Mouse (Mus musculus) midbrain, embryonic 12.5 days (tissue): ENCODE data around the gene Birc5. TPM values are rescaled to one million over a fixed set of nuclear protein-coding genes. Genes with fewer than 3 reads are reported as not detected.

Experiments used
- ATAC-seq: fragments of 200-750 bp; cut with Nextera tagmentation; 2 replicates; pipeline ENCODE4 v1.8.0; 2017; ENCODE audit warnings: low read depth, moderate TSS enrichment, moderate library complexity; ENCODE audit not compliant: low FRiP score
- H3K27ac ChIP-seq: fragments of 300-500 bp; sonication (generic); replicated peaks from 2 replicates; pipeline ENCODE4 v1.5.1; 2016; ENCODE audit warnings: mild to moderate bottlenecking
- H3K27me3 ChIP-seq: fragments of 300-500 bp; sonication (generic); 2 replicates; pipeline ENCODE4 v1.6.1; 2016; ENCODE audit warnings: mild to moderate bottlenecking
- H3K36me3 ChIP-seq: fragments of 300-500 bp; sonication (generic); 2 replicates; pipeline ENCODE4 v1.6.1; 2016
- H3K4me1 ChIP-seq: fragments of 300-500 bp; sonication (generic); 2 replicates; pipeline ENCODE4 v1.6.1; 2016
- H3K4me2 ChIP-seq: fragments of 300-500 bp; sonication (generic); replicated peaks from 2 replicates; pipeline ENCODE4 v1.6.1; 2016; ENCODE audit warnings: mild to moderate bottlenecking, moderate library complexity
- H3K4me3 ChIP-seq: fragments of 300-500 bp; sonication (generic); 2 replicates; pipeline ENCODE4 v1.5.1; 2016; ENCODE audit warnings: mild to moderate bottlenecking
- H3K9ac ChIP-seq: fragments of 300-500 bp; sonication (generic); replicated peaks from 2 replicates; pipeline ENCODE4 v1.6.1; 2016; ENCODE audit warnings: mild to moderate bottlenecking, moderate library complexity
- H3K9me3 ChIP-seq: fragments of 300-500 bp; sonication (generic); 2 replicates; pipeline ENCODE4 v1.6.1; 2016; ENCODE audit warnings: mild to moderate bottlenecking
- WGBS: fragments of 180-500 bp; shearing (Covaris S2); methylation state at CpG from one replicate; pipeline ENCODE4 v1.1.7; 2016; 5-methylcytosine and 5-hydroxymethylcytosine counted together
- polyA plus RNA-seq: library from polyadenylated mRNA; unstranded; fragments of >200 nt; fragmentation: Nextera tagmentation; extraction: Ambion mirVana; gene quantifications from 2 replicates; pipeline ENCODE4 v1.2.1, GENCODE M21; 2016

The Birc5 gene
- polyA plus RNA-seq, 1 experiment from 2014 or later, result 237 TPM

DNA sequence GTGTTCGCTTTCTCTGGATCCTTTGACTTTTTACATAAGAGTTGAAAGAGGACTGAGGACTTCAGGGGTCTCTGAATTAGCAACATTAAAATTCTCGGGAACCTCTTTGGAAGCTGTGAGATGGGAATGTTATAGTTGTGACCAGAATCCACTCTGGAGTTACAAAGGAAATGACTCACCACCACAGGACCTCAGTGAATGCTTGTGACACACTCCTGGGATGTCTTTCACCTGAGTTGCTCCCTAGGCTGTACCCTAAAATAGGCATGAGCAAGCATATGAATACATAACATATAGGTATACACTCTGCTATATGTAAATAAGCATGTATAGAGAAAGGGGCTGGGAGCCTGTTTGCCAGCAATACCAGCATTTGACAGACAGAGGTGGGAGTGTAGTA, 5.6 kb upstream of the Birc5 start:
- Histone ChIP-seq H3K27ac (no peak overlapping the region), H3K4me1 (peaks cover 8% of the 10 kb centered on the region), H3K4me3 (no peak overlapping the region), H3K9ac (no peak overlapping the region), H3K36me3 (no peaks in the 10 kb centered on the region), H3K4me2 (no peak overlapping the region), H3K9me3 (no peaks in the 10 kb centered on the region), H3K27me3 (no peaks in the 10 kb centered on the region)
- 91% methylated on average over 2 of the region's 2 CpGs for WGBS
- ATAC-seq, result no peak

DNA sequence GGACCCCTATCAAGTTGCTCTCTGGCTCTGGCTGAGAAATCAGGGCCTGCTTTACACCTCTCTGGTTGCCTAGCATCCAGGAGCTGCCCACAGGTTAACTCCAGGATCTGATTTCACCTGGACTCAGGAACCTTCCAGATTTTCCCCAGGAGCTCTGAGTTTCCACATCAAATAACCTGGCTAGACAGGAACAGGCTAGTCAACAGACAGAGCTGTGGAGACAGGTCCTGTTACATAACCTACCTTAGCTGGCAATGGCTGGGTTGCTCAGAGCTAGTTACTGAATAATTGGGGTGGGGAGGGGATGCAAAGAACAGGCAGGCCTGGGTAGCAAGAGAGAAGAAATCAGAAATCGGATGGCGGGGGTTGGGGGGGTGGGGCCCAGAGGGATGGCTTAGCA, 4.1 kb upstream of the Birc5 start:
- Histone ChIP-seq H3K27ac (no peak overlapping the region), H3K9me3 (no peaks in the 10 kb centered on the region), H3K4me2 (no peak overlapping the region), H3K36me3 (no peaks in the 10 kb centered on the region), H3K4me1 (peaks cover 17% of the 10 kb centered on the region), H3K27me3 (no peaks in the 10 kb centered on the region), H3K4me3 (no peak overlapping the region), H3K9ac (no peak overlapping the region)
- WGBS, result 73% methylated on average over 2 of the region's 2 CpGs
- ATAC-seq, result no peak

DNA sequence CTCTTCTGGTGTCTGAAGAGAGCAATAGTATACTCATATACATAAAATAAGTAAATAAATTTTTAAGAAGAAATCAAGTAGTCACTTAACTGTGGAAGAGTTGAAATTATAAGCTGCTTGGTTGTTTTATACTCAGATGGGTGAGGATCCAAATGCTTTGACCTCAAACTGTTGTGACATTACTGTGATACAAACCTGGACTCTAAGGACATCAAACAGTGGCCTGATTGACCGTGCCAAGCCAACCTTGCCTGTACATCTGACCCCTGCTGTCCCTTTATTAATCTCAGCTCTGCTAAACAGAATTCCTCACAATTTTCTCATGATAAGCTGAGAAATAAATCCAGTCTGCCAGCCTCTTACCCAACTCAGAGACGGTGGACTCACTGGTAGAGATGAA, 3.4 kb upstream of the Birc5 start:
- peaks cover 23% of the 10 kb centered on the region for H3K4me1 ChIP-seq
- no peaks in the 10 kb centered on the region for H3K27me3 ChIP-seq
- no peak overlapping the region for H3K4me3 ChIP-seq
- H3K27ac ChIP-seq, result no peak overlapping the region
- WGBS, result 84% methylated on average over 2 of the region's 2 CpGs
- no peaks in the 10 kb centered on the region for H3K36me3 ChIP-seq
- no peaks in the 10 kb centered on the region for H3K9me3 ChIP-seq
- H3K4me2 ChIP-seq, result no peak overlapping the region
- H3K9ac ChIP-seq, result no peak overlapping the region
- no peak for ATAC-seq

DNA sequence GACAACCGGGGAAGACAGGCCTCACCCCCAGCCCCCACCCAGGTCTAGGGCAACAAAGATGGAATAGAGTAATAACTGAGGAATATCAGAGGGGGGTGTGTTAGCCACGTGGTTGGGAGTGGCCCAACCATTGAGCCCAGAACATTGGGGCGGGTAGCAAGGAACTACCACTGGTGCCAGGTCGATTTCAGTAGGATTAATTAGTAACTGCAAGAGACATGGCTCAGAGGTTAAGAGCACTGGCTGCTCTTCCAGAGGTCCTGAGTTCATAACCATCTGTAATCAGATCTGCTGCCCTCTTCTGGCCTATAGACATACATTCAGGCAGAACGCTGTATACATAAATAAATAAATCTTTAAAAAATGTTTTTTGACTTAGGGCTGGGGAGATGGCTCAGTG, 2.4 kb upstream of the Birc5 start:
- H3K36me3 ChIP-seq, result peaks cover 1% of the 10 kb centered on the region; the same call in 1 of the 2 replicates
- no peak overlapping the region for H3K4me3 ChIP-seq
- no peaks in the 10 kb centered on the region for H3K27me3 ChIP-seq
- H3K9me3 ChIP-seq, result no peaks in the 10 kb centered on the region
- no peak overlapping the region for H3K9ac ChIP-seq
- 51% methylated on average over 5 of the region's 5 CpGs for WGBS
- ATAC-seq, result no peak
- H3K4me2 ChIP-seq, result no peak overlapping the region
- H3K27ac ChIP-seq, result no peak overlapping the region
- H3K4me1 ChIP-seq, result peaks cover 28% of the 10 kb centered on the region

DNA sequence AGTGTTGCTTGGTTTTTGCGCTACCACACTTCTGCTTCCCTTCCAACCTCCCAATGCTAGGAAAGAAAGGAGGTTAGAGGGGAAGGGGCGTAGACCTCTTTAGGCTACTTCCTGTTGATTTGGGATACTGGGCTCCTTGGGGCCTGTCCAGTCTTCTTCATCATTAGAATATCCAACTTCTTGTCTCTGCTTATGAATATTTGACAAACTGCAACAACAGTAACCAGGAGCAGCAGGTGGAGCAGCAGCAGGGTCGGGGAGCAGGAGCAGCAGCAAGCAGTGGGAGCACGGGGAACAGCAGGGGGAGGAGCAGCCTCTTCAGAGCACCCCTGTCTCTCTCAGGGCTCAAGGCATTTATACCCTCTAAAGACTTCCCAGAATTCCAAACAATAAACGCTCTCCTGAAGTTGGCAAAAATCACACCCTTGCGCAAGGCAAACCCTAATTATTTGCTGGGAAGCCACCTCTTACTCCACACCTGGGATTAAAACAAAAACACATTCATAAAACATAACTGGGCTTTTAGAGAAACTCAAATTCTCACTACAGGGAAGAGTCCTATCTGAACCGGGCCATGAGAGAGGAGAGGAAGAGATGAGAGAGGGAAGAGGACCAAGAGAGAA, 1.3 kb upstream of the Birc5 start:
- Histone ChIP-seq H3K27me3 (no peaks in the 10 kb centered on the region), H3K4me1 (peaks cover 28% of the 10 kb centered on the region), H3K4me3 (peak overlapping the region; percentile 65; the same call in 1 of the 2 replicates), H3K27ac (peak overlapping the region; percentile 97), H3K9me3 (no peaks in the 10 kb centered on the region), H3K36me3 (peaks cover 12% of the 10 kb centered on the region), H3K4me2 (peak overlapping the region; percentile 85), H3K9ac (peak overlapping the region; percentile 82)
- ATAC-seq, result no peak
- 83% methylated on average over 7 of the region's 7 CpGs for WGBS

DNA sequence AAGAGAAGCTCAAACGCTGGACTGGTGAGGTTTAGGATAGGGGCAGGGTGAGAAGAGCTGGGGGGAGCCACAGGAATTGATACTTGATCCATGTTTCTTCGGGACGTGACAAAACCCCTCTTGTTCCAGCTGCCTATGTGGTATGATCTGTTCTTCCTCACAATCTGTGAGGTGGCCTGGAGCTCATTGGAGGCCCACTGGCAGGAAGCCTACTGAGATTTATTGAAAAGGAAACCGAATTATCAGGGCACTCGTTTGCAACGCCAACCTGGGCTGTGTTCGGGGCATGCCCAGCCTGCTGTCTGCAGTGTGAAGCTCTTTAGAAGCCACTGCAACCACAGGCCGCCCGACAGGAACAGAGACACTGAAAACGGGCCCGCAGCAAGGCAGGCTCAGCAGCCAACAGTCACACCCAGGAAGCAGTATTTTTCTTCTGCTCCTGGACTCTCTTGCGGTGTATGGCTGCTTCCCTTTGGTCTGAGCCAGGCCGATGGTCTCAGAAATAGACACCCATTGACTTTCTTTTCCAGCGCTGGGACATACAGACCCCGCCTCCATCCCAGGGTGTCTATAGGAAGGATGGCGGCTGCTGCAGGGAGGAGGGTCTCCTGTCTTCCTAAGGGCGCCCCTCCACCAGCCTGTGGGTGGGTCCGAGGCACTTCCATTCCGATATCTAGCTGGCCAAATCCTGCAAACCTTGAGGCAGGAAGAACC, 623 bp upstream of the Birc5 start:
- H3K4me1 ChIP-seq, result peaks cover 28% of the 10 kb centered on the region
- H3K9ac ChIP-seq, result peak overlapping the region; percentile 82
- ATAC-seq, result peak; percentile 83
- H3K4me2 ChIP-seq, result peak overlapping the region; percentile 85
- peaks cover 19% of the 10 kb centered on the region for H3K36me3 ChIP-seq
- H3K4me3 ChIP-seq, result peak overlapping the region; percentile 65
- no peaks in the 10 kb centered on the region for H3K9me3 ChIP-seq
- H3K27me3 ChIP-seq, result no peaks in the 10 kb centered on the region
- WGBS, result 10% methylated on average over 19 of the region's 19 CpGs
- peak overlapping the region; percentile 97 for H3K27ac ChIP-seq

DNA sequence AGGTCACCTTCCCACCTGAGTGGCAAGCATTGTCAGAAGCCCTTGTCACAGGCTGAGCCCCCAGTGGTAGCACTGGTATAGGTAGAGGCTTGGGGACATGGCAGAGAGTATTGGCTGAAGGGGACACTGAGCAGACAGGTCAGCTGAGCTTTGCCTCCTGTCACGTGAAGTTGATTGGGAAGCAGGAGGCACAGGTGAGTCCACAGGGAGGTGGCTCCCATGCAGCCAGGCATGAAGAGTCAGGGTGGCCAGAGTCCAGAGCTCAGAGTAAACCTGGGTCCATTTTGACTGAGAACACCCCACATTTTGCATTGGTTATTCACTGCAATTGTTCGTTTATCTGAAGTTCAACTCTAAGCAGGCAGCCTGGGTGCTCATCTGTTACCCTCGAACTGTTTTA, 3.8 kb downstream of the Birc5 start:
- Histone ChIP-seq H3K4me1 (peaks cover 25% of the 10 kb centered on the region), H3K27ac (no peak overlapping the region), H3K36me3 (peaks cover 57% of the 10 kb centered on the region), H3K4me3 (no peak overlapping the region), H3K4me2 (no peak overlapping the region), H3K9me3 (no peaks in the 10 kb centered on the region), H3K9ac (no peak overlapping the region), H3K27me3 (no peaks in the 10 kb centered on the region)
- WGBS, result 95% methylated on average over 3 of the region's 3 CpGs
- no peak for ATAC-seq

DNA sequence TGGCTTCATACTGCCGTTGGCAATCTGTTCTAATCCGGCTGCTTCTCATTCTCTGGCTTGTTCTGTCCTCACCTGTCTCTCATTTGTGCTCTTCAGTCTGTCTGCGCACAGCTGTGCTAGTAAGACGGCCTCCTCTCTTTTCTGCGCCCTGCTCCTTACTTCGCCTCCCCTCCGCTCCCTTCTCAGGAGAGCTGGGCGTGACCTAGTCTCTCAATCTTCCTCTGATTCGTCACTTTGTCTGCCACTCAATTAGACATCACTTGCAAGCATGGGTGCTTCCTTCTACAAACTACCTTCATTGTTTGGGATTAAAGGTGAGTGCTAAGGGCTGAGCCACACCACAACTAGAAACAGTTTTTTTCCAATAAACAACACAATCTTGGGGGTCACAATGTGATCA, 5.2 kb downstream of the Birc5 start:
- WGBS, result 92% methylated on average over 9 of the region's 9 CpGs

DNA sequence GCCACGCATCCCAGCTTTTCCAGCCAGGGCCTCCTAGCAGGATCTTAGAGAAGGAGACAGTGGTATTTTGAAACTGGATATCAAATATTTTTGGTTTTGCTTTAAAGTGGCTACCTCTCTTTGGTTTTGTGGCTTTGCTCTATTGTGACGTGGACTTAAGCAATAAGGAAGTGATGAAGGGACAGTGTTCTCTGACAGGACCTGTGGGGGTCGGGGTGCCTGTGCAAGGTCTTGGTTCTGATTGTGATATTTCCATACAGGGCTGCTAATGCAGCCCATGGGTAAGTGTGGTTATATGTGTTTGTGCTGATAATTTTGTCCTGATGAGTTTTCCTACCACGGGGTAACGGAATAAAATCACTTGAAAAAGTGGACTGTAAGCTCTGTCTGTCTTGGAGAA, 6.3 kb downstream of the Birc5 start:
- 95% methylated on average over 5 of the region's 5 CpGs for WGBS
- H3K27me3 ChIP-seq, result peaks cover 21% of the 10 kb centered on the region
- no peak overlapping the region for H3K9ac ChIP-seq
- no peak overlapping the region for H3K4me2 ChIP-seq
- peaks cover 15% of the 10 kb centered on the region for H3K4me1 ChIP-seq
- no peak for ATAC-seq
- H3K36me3 ChIP-seq, result peaks cover 57% of the 10 kb centered on the region
- no peak overlapping the region for H3K27ac ChIP-seq
- H3K4me3 ChIP-seq, result no peak overlapping the region
- no peaks in the 10 kb centered on the region for H3K9me3 ChIP-seq

More for the DNA sequence above, 5.2 kb downstream of the Birc5 start:
- Histone ChIP-seq H3K4me3 (no peak overlapping the region), H3K27ac (no peak overlapping the region), H3K9me3 (no peaks in the 10 kb centered on the region), H3K4me2 (no peak overlapping the region), H3K4me1 (peaks cover 18% of the 10 kb centered on the region), H3K27me3 (peaks cover 10% of the 10 kb centered on the region), H3K9ac (no peak overlapping the region), H3K36me3 (peaks cover 57% of the 10 kb centered on the region)
- ATAC-seq, result no peak

DNA sequence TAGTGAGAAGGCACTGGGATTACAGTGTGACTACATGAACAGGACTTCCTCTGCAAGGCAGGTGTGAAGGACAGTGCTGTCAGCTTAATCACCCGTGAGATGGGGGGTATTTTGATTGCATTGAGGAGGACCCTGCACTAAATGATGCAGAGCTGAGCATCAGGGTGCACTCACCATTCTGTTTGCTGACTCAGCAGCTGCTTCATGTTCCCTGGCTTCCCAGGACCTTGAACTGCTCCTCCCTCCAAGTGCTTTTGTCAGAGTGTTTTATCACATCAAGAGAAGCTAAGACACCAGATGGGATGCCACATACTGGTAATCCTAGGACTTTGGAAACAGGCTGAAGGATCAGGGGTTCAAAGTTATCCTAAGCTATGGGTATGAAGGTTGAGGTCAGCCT, 6.9 kb downstream of the Birc5 start:
- H3K4me3 ChIP-seq, result no peak overlapping the region
- H3K4me1 ChIP-seq, result peaks cover 13% of the 10 kb centered on the region
- H3K9ac ChIP-seq, result no peak overlapping the region
- 90% methylated on average over 1 of the region's 1 CpGs for WGBS
- no peak overlapping the region for H3K4me2 ChIP-seq
- no peak overlapping the region for H3K27ac ChIP-seq
- ATAC-seq, result no peak
- no peaks in the 10 kb centered on the region for H3K9me3 ChIP-seq
- H3K36me3 ChIP-seq, result peaks cover 57% of the 10 kb centered on the region
- peaks cover 27% of the 10 kb centered on the region for H3K27me3 ChIP-seq

DNA sequence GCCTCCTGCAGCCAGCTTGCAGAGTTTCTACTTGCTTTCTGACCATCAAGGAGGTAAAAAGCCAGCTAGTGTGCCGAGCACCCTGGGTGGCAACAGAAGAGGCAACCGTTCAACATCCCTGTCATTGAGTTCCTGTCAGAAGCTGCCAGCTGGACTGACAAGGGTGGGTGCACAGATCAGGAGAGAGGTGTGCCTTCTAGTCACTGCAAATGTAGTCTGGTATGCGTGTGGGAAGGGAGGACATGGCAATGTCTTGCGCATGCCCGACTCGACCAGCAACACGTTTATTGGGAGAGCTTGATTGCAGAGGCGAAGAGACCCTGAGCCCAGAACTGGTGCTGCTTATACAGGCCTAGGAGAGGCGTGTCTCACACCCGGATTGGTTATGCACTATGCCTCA, 8.4 kb downstream of the Birc5 start:
- WGBS, result 96% methylated on average over 10 of the region's 10 CpGs
- no peak for ATAC-seq
- no peaks in the 10 kb centered on the region for H3K9me3 ChIP-seq
- no peak overlapping the region for H3K4me3 ChIP-seq
- peaks cover 42% of the 10 kb centered on the region for H3K27me3 ChIP-seq
- H3K9ac ChIP-seq, result no peak overlapping the region
- no peak overlapping the region for H3K4me2 ChIP-seq
- H3K36me3 ChIP-seq, result peaks cover 48% of the 10 kb centered on the region
- no peak overlapping the region for H3K27ac ChIP-seq
- peaks cover 10% of the 10 kb centered on the region for H3K4me1 ChIP-seq

DNA sequence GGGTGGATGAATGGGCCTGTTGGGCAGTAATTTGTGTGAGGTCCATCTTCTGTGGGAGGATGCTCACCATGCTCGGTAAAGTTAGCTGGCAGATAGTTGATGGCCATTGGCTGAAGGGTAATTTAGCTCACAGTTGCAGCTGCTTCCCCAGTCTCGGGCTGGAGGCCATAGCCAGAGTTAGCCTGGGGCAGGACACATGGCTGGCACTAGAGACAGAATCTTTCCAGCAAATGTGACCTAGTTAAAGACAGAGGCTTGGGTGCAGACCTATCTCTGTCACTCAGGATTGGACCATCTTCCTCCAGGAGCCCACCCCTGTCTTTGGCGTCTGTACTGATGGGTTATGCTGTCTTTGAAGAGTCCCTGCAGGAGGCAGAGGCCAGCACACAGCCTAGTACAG, 9.3 kb downstream of the Birc5 start:
- ATAC-seq, result no peak
- peaks cover 38% of the 10 kb centered on the region for H3K36me3 ChIP-seq
- H3K4me3 ChIP-seq, result no peak overlapping the region
- H3K4me2 ChIP-seq, result no peak overlapping the region
- peaks cover 51% of the 10 kb centered on the region for H3K27me3 ChIP-seq
- H3K27ac ChIP-seq, result no peak overlapping the region
- no peak overlapping the region for H3K9ac ChIP-seq
- peaks cover 19% of the 10 kb centered on the region for H3K4me1 ChIP-seq
- no peaks in the 10 kb centered on the region for H3K9me3 ChIP-seq
- 62% methylated on average over 3 of the region's 3 CpGs for WGBS
